Comparison of ENCODE assay signal across 12 mouse cellular contexts in the genomic region with DNA sequence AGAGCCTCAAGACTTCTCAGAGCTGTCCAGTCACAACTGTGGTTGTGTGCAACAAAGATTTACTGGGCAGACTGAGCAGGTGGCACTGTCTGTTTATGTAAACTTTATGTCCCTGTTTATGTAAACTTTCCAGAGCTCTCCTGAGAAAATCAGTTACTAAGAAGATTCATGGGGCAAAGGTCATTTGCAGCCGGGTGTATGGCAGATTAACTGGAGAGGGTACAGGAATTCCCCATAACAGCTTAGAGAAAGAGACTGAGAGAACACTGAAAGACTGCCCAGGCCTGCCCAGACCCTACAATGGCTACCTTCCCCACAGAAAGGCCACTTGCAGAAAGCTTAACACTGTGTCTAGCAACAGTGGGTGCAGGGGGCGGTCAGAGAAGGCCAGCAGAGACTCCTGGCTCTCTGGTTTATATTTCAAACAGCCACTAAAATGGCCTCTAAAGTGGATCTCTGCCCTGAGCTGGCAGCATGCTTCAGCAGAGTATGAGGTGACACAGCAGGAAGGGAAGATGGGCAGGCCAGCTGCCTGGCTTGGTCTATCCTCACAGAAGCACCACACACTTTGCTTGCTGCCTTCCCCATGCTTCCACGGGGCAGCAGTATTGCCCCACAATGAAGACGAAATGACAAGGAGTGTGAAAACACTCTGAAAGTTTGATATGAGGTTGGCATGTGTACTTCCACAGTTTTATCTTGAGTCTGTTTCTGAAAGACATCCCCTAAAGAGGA.
DNase-seq lines count a peak whose midpoint lies in the region; ATAC-seq and TF ChIP-seq lines count a peak whose summit lies in the region.
"Had no signal": no experiment of that assay in that cellular context is flagged by ENCODE, and none has a peak within 500 bp of the region (broad histone marks: within the 10 kb centered on the region; RNA-seq: fewer than 3 reads in every experiment).

No protein-coding gene starts in this region.

- ATAC-seq in liver, postnatal 0 days, result no peak
- no peak for ATAC-seq in hindbrain, embryonic 14.5 days (ENCODE audit: low FRiP score)
- ATAC-seq in activated CD4-positive, CD25-positive, alpha-beta regulatory T cell, adult 4 months, result no peak
- ATAC-seq: midbrain, embryonic 15.5 days had no signal

- no peaks in the 10 kb centered on the region for H3K27me3 ChIP-seq in liver, postnatal 0 days (ENCODE audit: insufficient read depth, low read length)
- no peaks in the 10 kb centered on the region for H3K27me3 ChIP-seq in kidney, adult 2 months (replicated peaks; ENCODE audit: control insufficient read depth, insufficient read depth, low read length)
- no peaks in the 10 kb centered on the region for H3K27me3 ChIP-seq in hindbrain, embryonic 14.5 days (ENCODE audit: control insufficient read depth, insufficient read depth, low read length)
- H3K27me3 ChIP-seq: midbrain, embryonic 15.5 days had no signal

- no peak for TF ChIP-seq EP300 in liver, postnatal 0 days (IDR thresholded peaks at IDR 0.05; ENCODE audit: low read depth)

- 71% methylated on average over 4 of the region's 4 CpGs for WGBS in liver, postnatal 0 days (ENCODE audit: insufficient replicate concordance)
- WGBS in kidney, adult 2 months, result 63% methylated on average over 4 of the region's 4 CpGs
- whole genome bisulfite sequencing in hindbrain, embryonic 14.5 days, result 82% methylated on average over 4 of the region's 4 CpGs

- H3K4me2 ChIP-seq in liver, postnatal 0 days (ENCODE audit: low read depth, low read length), result no peak overlapping the region
- no peak overlapping the region for H3K4me2 ChIP-seq in hindbrain, embryonic 14.5 days (replicated peaks)
- H3K4me2 ChIP-seq: lung, embryonic 14.5 days; midbrain, embryonic 15.5 days had no signal

- no peak overlapping the region for H3K27ac ChIP-seq in liver, postnatal 0 days (ENCODE audit: low read depth)
- 0 out of 2 replicates have a peak overlapping the region, but pooled peaks have one; percentile 24 for H3K27ac ChIP-seq in kidney, adult 2 months (ENCODE audit: insufficient read depth, low read depth, low read length)
- H3K27ac ChIP-seq in hindbrain, embryonic 14.5 days, result no peak overlapping the region
- H3K27ac ChIP-seq: forebrain, embryonic 10.5 days; midbrain, embryonic 15.5 days had no signal

- no peaks in the 10 kb centered on the region for H3K9me3 ChIP-seq in liver, postnatal 0 days (ENCODE audit: low read length)
- H3K9me3 ChIP-seq in hindbrain, embryonic 14.5 days (ENCODE audit: control insufficient read depth, low read length), result no peaks in the 10 kb centered on the region
- H3K9me3 ChIP-seq: forebrain, embryonic 10.5 days; midbrain, embryonic 15.5 days had no signal

- TF ChIP-seq CTCF in liver, postnatal 0 days (IDR thresholded peaks at IDR 0.05; ENCODE audit: low read depth), result peak; percentile 9; the same call in 1 of the 2 replicates
- TF ChIP-seq CTCF in kidney, adult 2 months (conservative IDR thresholded peaks at IDR 0.05; ENCODE audit: insufficient read depth, insufficient read length, low read depth, low read length), result peak; percentile 29

- no peak overlapping the region for H3K4me3 ChIP-seq in liver, postnatal 0 days (ENCODE audit: low read depth, low read length)
- no peak overlapping the region for H3K4me3 ChIP-seq in kidney, adult 2 months (ENCODE audit: insufficient read depth, low read depth, low read length)
- H3K4me3 ChIP-seq in hindbrain, embryonic 14.5 days (replicated peaks; ENCODE audit: low read length), result no peak overlapping the region
- H3K4me3 ChIP-seq: forebrain, embryonic 10.5 days; midbrain, embryonic 15.5 days had no signal

- DNase-seq in cerebellum, postnatal 10 days, result peak; percentile 50 to 51
- DNase-seq in cerebellum, adult 11 months, result no peak
- no peak for DNase-seq in liver, postnatal 0 days
- no peak for DNase-seq in liver
- DNase-seq in kidney, adult 2 months, result peak; percentile 74
- DNase-seq in skeletal muscle tissue, adult 2 months (ENCODE audit: low read depth, low spot score), result peak; percentile 85
- no peak for DNase-seq in hindbrain, embryonic 14.5 days (ENCODE audit: low spot score)
- DNase-seq: cerebellum, adult 8-10 months; lung, embryonic 14.5 days had no signal

- H3K36me3 ChIP-seq in liver, postnatal 0 days (replicated peaks; ENCODE audit: insufficient read depth, low read length), result peaks cover 5% of the 10 kb centered on the region; the same call in 1 of the 2 replicates
- no peaks in the 10 kb centered on the region; the same call in 1 of the 2 replicates for H3K36me3 ChIP-seq in kidney, adult 2 months (ENCODE audit: control insufficient read depth, insufficient read depth, low read length)
- no peaks in the 10 kb centered on the region; the same call in 1 of the 2 replicates for H3K36me3 ChIP-seq in hindbrain, embryonic 14.5 days (replicated peaks; ENCODE audit: control insufficient read depth, insufficient read depth)
- H3K36me3 ChIP-seq: midbrain, embryonic 15.5 days had no signal

- H3K9ac ChIP-seq in liver, postnatal 0 days (replicated peaks), result no peak overlapping the region
- H3K9ac ChIP-seq in hindbrain, embryonic 14.5 days, result no peak overlapping the region
- H3K9ac ChIP-seq: lung, embryonic 14.5 days; midbrain, embryonic 15.5 days had no signal

- TF ChIP-seq POLR2A in kidney, adult 2 months (IDR thresholded peaks at IDR 0.05; ENCODE audit: low read depth, low read length), result no peak

- no peaks in the 10 kb centered on the region for H3K4me1 ChIP-seq in liver, postnatal 0 days (ENCODE audit: insufficient read depth)
- H3K4me1 ChIP-seq in kidney, adult 2 months (ENCODE audit: control insufficient read depth, insufficient read depth, low read length), result peaks cover 7% of the 10 kb centered on the region
- no peaks in the 10 kb centered on the region; the same call in 1 of the 2 replicates for H3K4me1 ChIP-seq in hindbrain, embryonic 14.5 days (replicated peaks; ENCODE audit: control insufficient read depth, insufficient read depth, low read length)
- H3K4me1 ChIP-seq: midbrain, embryonic 15.5 days had no signal

Comparison
In these comparisons a context has a peak if more than half of its experiments do, and no peak if none do; other contexts are left out.
1. DNase-seq: peak in cerebellum, postnatal 10 days (2 of 2), kidney, adult 2 months (single experiment) and skeletal muscle tissue, adult 2 months (single experiment); none in cerebellum, adult 11 months (single experiment), liver, postnatal 0 days (single experiment), liver (single experiment) and hindbrain, embryonic 14.5 days (single experiment).